Mouse (Mus musculus) CH12.LX (cell line): ENCODE data around the gene 4930524B15Rik.

ENCODE experiments used
- KAT2A ChIP-seq: IDR thresholded peaks from 2 replicates; pipeline ENCODE4 v1.6.1; 2012; ENCODE audit warnings: low read length, improper control_type of control experiment, inconsistent platforms; ENCODE audit not compliant: insufficient replicate concordance
- MAX ChIP-seq: IDR thresholded peaks from 2 replicates; pipeline ENCODE4 v1.6.1; 2011; ENCODE audit warnings: low read length, improper control_type of control experiment
- MXI1 ChIP-seq: IDR thresholded peaks from 2 replicates; pipeline ENCODE4 v1.6.1; 2011; ENCODE audit warnings: mild to moderate bottlenecking, low read depth, low read length, improper control_type of control experiment
- NRF1 ChIP-seq: IDR thresholded peaks from 2 replicates; pipeline ENCODE4 v1.6.1; 2014; ENCODE audit warnings: low read depth, mild to moderate bottlenecking, inconsistent platforms, low read length, improper control_type of control experiment, moderate library complexity
- RAD21 ChIP-seq: IDR thresholded peaks from 2 replicates; pipeline ENCODE4 v1.6.1; 2011; ENCODE audit warnings: low read depth, mild to moderate bottlenecking, low read length, improper control_type of control experiment, moderate library complexity
- RCOR1 ChIP-seq: conservative IDR thresholded peaks from 2 replicates; pipeline ENCODE4 v1.6.1; 2012; ENCODE audit warnings: low read depth, mild to moderate bottlenecking, inconsistent platforms, low read length, improper control_type of control experiment
- SIN3A ChIP-seq: IDR thresholded peaks from 2 replicates; pipeline ENCODE4 v1.6.1; 2012; ENCODE audit warnings: low read length, improper control_type of control experiment, inconsistent platforms

DNA sequence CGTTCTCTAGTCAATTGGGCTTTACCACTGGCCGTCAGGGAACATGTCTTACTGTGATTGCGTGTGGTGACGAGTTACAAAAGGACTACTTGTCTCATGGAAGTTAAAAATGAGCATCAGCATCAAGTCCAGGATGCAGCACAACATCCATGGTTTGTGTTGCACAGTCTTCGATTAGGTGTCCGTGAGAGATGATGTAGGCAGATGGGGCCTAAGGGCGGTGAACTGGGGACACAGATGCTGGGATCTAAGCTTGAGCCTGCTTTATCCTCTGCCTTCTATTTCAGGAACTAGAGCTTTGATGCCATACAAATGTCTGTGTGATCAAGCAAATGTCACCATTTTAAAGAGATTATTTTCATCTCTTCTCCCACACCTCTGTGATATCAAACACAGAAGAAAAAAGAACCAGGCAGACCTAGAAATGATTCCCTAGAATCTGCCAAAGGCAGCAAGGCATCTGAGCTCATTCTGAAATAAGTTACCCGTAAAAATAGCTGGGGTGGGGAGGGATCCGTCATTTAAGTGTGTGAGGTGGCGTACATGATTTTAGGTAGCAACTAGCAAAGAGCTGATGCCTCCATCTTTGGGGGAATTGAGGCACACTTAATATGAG, 28.4 kb upstream of the 4930524B15Rik start:
- TF ChIP-seq MAX (no peak), SIN3A (no peak), MXI1 (no peak), RAD21 (no peak), KAT2A (no peak), NRF1 (no peak), RCOR1 (no peak)
